Mouse (Mus musculus) heart, adult 2 months (tissue): Measurements from ENCODE around the gene Lpcat3. TPM values are rescaled to one million over a fixed set of nuclear protein-coding genes. Genes with fewer than 3 reads are reported as not detected.

Experiments used
- DNase-seq, 2 experiments: peaks; one replicate each; pipeline ENCODE4 v3.0.0; 2021
- H3K27ac ChIP-seq: fragments of 200-600 bp; 2 replicates; pipeline ENCODE4 v1.8.1; 2022
- H3K27me3 ChIP-seq: fragments of 200-500 bp; 2 replicates; pipeline ENCODE4 v1.6.1; 2012; ENCODE audit warnings: mild to moderate bottlenecking, low read length, inconsistent platforms, mixed read lengths; ENCODE audit not compliant: control insufficient read depth, insufficient read depth
- H3K36me3 ChIP-seq: fragments of 200-500 bp; 2 replicates; pipeline ENCODE4 v1.6.1; 2012; ENCODE audit warnings: low read length, inconsistent platforms; ENCODE audit not compliant: control insufficient read depth, insufficient read depth
- H3K4me1 ChIP-seq: fragments of 200-500 bp; 2 replicates; pipeline ENCODE4 v1.6.1; 2011; ENCODE audit warnings: low read length; ENCODE audit not compliant: control insufficient read depth, insufficient read depth
- H3K4me3 ChIP-seq: fragments of 200-600 bp; 2 replicates; pipeline ENCODE4 v1.8.1; 2022
- H3K79me2 ChIP-seq: fragments of 200-500 bp; replicated peaks from 2 replicates; pipeline ENCODE4 v1.6.1; 2012; ENCODE audit warnings: mild to moderate bottlenecking, inconsistent platforms, low read length, moderate library complexity, mixed read lengths; ENCODE audit not compliant: control insufficient read depth, insufficient read depth
- H3K9ac ChIP-seq: fragments of 200-500 bp; 2 replicates; pipeline ENCODE4 v1.6.1; 2012; ENCODE audit warnings: low read depth, mild to moderate bottlenecking, control low read depth, inconsistent platforms, low read length, mixed read lengths
- CTCF ChIP-seq: fragments of 200-600 bp; IDR thresholded peaks from 2 replicates; pipeline ENCODE4 v1.8.1; 2022; ENCODE audit warnings: antibody characterized with exemption, mild to moderate bottlenecking, moderate library complexity
- EP300 ChIP-seq: fragments of 200-500 bp; IDR thresholded peaks from 2 replicates; pipeline ENCODE4 v1.6.1; 2011; ENCODE audit warnings: low read depth, low read length, control low read depth; ENCODE audit not compliant: insufficient read depth
- POLR2A ChIP-seq: fragments of 200-500 bp; IDR thresholded peaks from 2 replicates; pipeline ENCODE4 v1.6.1; 2011; ENCODE audit warnings: mild to moderate bottlenecking, low read depth, low read length, control low read depth; ENCODE audit not compliant: insufficient read depth
- WGBS: fragments of 180-500 bp; shearing (Covaris S2); methylation state at CpG from one replicate; pipeline ENCODE4 v1.1.7; 2018; 5-methylcytosine and 5-hydroxymethylcytosine counted together
- intact Hi-C: fragments of 180-260 bp; cut with DNase I; formaldehyde crosslinking; loops from one replicate; pipeline ENCODE4 v1.15.1; 2025
- polyA plus RNA-seq: library from polyadenylated mRNA; depleted of rRNA; stranded (reverse); fragments of >200 nt; gene quantifications from 2 replicates; pipeline ENCODE4 v1.2.3, GENCODE M21; 2012
- total RNA-seq, 2 experiments: library from RNA; stranded (reverse); gene quantifications; 2 replicates each; pipeline ENCODE4 v1.2.3; 2021

Gene Lpcat3
- total and polyA plus RNA-seq, 3 experiments, result 34.9 to 73.4 (median 40.5) TPM

DNA sequence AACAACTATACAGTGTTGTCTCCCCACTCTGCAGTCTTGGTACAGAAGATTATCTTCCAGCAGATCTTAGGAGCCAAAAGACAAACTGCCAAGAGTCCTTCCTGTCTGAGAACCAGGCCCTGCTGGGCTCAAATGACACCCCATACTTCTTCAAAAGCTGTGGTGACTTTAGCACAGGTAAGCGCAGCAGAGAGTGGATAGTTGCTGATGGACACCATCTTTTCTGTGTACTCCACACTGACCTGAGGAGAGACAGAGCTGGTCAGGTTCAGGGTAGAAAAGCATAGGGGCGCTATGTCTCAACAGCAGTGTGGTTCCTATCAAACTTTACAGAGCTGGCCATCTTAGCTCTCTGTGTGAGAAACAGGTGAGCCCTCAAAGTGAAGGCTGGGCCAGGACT, 41.6 kb downstream of the Lpcat3 start:
- Histone ChIP-seq H3K36me3 (peaks cover 2% of the 10 kb centered on the region), H3K4me3 (no peak overlapping the region), H3K4me1 (peaks cover 6% of the 10 kb centered on the region; the same call in 1 of the 2 replicates), H3K27ac (no peak overlapping the region), H3K9ac (no peak overlapping the region), H3K27me3 (no peaks in the 10 kb centered on the region), H3K79me2 (no peaks in the 10 kb centered on the region; the same call in 1 of the 2 replicates)
- TF ChIP-seq POLR2A (no peak), CTCF (no peak), EP300 (no peak)
- DNase-seq, result no peak
- WGBS, result 97% methylated on average over 2 of the region's 2 CpGs
- intact Hi-C loops, result loop anchor here (5.0 kb wide), 1 partner anchor 103 kb away; the partner anchor contains the start of gene Spsb2

GRCm38 (mm10) chr6:124706061-124706627, 43.3 kb downstream of the Lpcat3 start:
- no peak for DNase-seq
- peaks cover 2% of the 10 kb centered on the region for H3K36me3 ChIP-seq
- intact Hi-C loops, result no loop called here
- no peak for TF ChIP-seq CTCF
- no peak for TF ChIP-seq EP300
- no peak for TF ChIP-seq POLR2A
- H3K79me2 ChIP-seq, result no peaks in the 10 kb centered on the region; the same call in 1 of the 2 replicates
- H3K4me1 ChIP-seq, result peaks cover 2% of the 10 kb centered on the region; the same call in 1 of the 2 replicates
- H3K9ac ChIP-seq, result no peak overlapping the region
- no peak overlapping the region; the same call in 1 of the 2 replicates for H3K27ac ChIP-seq
- H3K27me3 ChIP-seq, result no peaks in the 10 kb centered on the region
- H3K4me3 ChIP-seq, result no peak overlapping the region
- 51% methylated on average over 5 of the region's 5 CpGs for WGBS

GRCm38 (mm10) chr6:124708289-124708889, 45.6 kb downstream of the Lpcat3 start:
- peaks cover 3% of the 10 kb centered on the region for H3K36me3 ChIP-seq
- no peak overlapping the region for H3K9ac ChIP-seq
- TF ChIP-seq EP300 (no peak), CTCF (no peak), POLR2A (no peak)
- no peak overlapping the region for H3K27ac ChIP-seq
- no peak overlapping the region for H3K4me3 ChIP-seq
- no peaks in the 10 kb centered on the region for H3K27me3 ChIP-seq
- no peaks in the 10 kb centered on the region; the same call in 1 of the 2 replicates for H3K79me2 ChIP-seq
- 87% methylated on average over 10 of the region's 10 CpGs for WGBS
- intact Hi-C loops, result no loop called here
- peaks cover 7% of the 10 kb centered on the region for H3K4me1 ChIP-seq
- DNase-seq, result no peak

GRCm38 (mm10) chr6:124711824-124712782, 49.3 kb downstream of the Lpcat3 start, which contains the start of the genes Emg1 and Phb2:
Gene Emg1, minus strand, starts transcription at chr6:124712178.
Gene Phb2, plus strand, starts transcription at chr6:124712336.
- DNase-seq, result peak; percentile 98 to 99
- H3K79me2 ChIP-seq, result peaks cover 2% of the 10 kb centered on the region; the same call in 1 of the 2 replicates
- peaks cover 5% of the 10 kb centered on the region for H3K4me1 ChIP-seq
- TF ChIP-seq CTCF (peak; percentile 17; the same call in 1 of the 2 replicates), EP300 (peak; percentile 81), POLR2A (peak; percentile 81)
- under 1% methylated on average over 76 of the region's 76 CpGs for WGBS
- intact Hi-C loops, result loop anchor here (1.0 to 2.0 kb wide), 5 partner anchors 28 to 327 kb away; partner anchors contain the start of genes Atn1, Gm45234, Ing4 and Lpcat3
- peak within 1 kb of the TSS; percentile 94 for H3K9ac ChIP-seq
- H3K4me3 ChIP-seq, result peak within 1 kb of the TSS; percentile 88
- peak within 1 kb of the TSS; percentile 96 for H3K27ac ChIP-seq
- H3K36me3 ChIP-seq, result peaks cover 5% of the 10 kb centered on the region
- no peaks in the 10 kb centered on the region for H3K27me3 ChIP-seq

- Histone ChIP-seq H3K4me1 (peaks cover 5% of the 10 kb centered on the region), H3K79me2 (peaks cover 2% of the 10 kb centered on the region; the same call in 1 of the 2 replicates), H3K4me3 (peak overlapping the region; percentile 88), H3K27ac (peak overlapping the region; percentile 96), H3K9ac (peak overlapping the region; percentile 94), H3K27me3 (no peaks in the 10 kb centered on the region), H3K36me3 (peaks cover 5% of the 10 kb centered on the region)
- intact Hi-C loops, result loop anchor here (1.0 to 2.0 kb wide), 5 partner anchors 27 to 326 kb away; partner anchors contain the start of genes Atn1, Gm45234, Ing4 and Lpcat3
- no peak for TF ChIP-seq CTCF
- no peak for TF ChIP-seq EP300
- no peak for TF ChIP-seq POLR2A
- 10% methylated on average over 11 of the region's 11 CpGs for WGBS
- no peak for DNase-seq
Measured at GRCm38 (mm10) chr6:124712918-124713317, 50.1 kb downstream of the Lpcat3 start.
